Mouse (Mus musculus): ENCODE measurements around the gene Slco2a1.

Slco2a1 gene

DNA sequence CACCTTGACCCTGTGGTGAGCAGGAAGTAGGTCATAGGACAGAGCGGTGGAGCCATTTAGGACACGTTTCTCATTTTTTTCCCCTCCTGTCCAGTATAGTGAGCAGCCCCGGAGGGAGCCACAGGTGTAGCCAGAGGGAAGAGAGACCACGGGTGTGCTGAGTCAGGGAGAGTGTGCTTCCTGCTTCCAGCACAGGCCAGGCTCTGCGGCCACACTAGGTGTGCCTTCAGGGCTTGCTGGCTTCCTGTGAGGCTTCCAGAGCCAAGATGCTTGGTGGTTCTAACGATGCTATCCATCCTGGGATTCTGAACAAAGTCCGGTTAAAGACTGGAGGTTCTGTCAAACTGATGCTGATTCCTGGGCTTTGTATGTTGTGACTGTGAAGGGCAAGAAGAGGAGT lies 133.0 kb downstream of the Slco2a1 start:
- DNase-seq = no peak

DNA sequence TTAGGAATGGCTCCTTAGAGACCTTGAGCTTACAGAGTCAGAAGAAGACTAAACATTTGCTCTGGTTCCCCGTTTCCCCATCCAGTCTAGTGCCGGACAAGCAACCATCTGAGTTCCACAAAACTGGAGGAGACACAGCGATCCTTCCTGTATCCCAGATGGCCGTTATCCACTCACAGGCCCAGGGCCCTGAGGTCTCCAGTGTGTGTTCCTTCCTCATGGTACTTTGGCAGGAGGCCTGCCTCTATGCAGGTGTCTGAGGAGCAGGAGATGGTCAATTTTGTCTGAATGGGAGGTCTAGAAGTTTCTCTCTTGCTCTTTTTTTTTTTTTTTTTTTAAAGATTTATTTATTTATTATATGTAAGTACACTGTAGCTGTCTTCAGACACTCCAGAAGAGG lies 136.2 kb downstream of the Slco2a1 start:
- no peak for DNase-seq

- DNase-seq = no peak
Observed at GRCm38 (mm10) chr9:103133493-103134124, 145.1 kb downstream of the Slco2a1 start.

GRCm38 (mm10) chr9:103134450-103135030 lies 146.0 kb downstream of the Slco2a1 start:
- DNase-seq = no peak

DNA sequence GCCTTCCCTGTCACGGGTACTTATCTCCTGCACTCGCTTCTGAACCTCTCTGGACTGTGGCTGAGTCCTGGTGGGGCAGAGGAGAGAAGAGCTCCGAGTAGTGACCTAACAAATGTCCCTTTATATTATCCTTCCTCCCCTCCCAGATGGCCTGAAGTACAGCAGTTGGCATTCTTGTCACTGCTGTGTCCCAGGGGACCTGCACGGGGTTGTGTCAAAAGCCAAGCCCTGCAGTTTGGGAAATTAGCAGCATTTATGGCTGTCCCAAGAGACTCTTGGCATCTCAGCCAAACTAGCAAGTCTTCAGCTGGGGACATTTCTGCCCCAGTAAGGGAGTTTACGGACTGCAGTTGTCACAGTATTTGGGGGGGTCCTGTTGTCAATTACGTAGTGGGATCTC lies 151.0 kb downstream of the Slco2a1 start:
- no peak for DNase-seq

DNA sequence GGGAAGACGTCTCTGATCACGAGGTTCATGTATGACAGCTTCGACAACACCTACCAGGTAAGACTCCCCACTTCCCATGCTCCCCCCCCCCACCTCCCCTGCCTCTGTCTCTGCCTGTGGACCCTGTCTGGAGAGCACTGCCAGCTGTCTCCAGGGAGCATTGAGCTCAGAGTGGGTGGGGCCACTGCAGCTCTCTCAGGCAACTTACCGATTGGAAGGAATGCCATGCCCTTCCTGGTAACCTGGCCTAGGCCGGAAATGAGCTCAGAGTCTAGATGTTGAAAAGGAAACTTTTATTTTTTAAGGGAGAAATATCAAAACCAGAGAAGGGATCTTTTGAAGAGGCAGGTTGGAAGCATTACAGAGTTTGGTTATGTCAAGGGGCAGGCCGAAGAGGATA lies 151.9 kb downstream of the Slco2a1 start:
- DNase-seq = no peak

- no peak for DNase-seq
Observed at GRCm38 (mm10) chr9:103141266-103141665, 152.8 kb downstream of the Slco2a1 start.

DNA sequence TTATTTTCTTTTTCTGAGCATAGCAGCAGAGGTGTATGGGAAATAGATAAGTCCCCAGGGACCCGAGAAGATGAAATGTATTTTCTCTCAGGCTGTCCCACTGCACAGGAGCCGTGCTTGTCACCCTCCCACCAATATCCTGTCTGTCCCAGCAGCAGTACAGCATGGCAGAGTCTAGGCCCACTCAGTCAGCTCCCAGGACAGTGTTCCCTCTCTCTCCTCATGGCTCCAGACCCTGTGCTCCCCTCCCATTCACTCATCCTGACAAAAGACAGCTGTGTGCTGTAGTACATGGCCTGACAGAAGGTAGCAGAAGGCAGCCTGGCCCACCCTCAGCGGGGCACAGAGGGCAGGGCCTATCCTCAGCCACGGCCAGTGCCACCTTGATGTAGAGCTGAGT lies 155.4 kb downstream of the Slco2a1 start:
- no peak for DNase-seq

DNA sequence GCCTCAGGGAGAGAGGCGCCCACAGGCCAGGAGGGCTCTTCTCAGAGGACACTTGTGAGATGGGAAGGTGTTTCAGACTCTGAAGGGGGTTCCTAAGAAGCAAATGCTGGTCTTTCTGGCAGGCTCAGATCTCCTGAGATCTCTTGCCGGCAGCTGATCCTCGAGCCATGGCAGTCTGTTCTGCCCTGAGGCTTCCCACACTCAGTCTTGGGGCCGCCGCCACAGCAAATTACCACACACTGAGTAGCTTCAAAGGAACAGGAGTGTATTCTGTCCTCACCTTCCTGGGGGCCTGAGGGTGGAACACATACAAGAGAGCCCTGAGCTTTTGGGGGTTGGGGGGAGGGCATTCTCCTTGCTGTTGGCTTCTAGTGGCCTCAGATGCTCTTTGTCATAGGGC lies 156.8 kb downstream of the Slco2a1 start:
- DNase-seq = no peak

Measured in lung, postnatal 10 days (tissue).